Mouse (Mus musculus): Measurements from ENCODE around the gene Hmcn1. TPM values are rescaled to one million over a fixed set of nuclear protein-coding genes. Genes with fewer than 3 reads are reported as not detected.

Gene Hmcn1
- total and polyA plus RNA-seq, 3 experiments, result not detected

- H3K27me3 ChIP-seq (ENCODE audit: control insufficient read depth in 1 of 2, insufficient read depth in 2 of 2, low read length in 2 of 2), result peaks cover 0 to 2% of the 10 kb centered on the region in 2 experiments; a peak in 3 of 4 replicates
- no peaks in the 10 kb centered on the region for H3K4me1 ChIP-seq (ENCODE audit: control insufficient read depth in 1 of 2, insufficient read depth in 2 of 2, low read length in 2 of 2)
- no peaks in the 10 kb centered on the region for H3K36me3 ChIP-seq (ENCODE audit: control insufficient read depth in 1 of 2, insufficient read depth in 2 of 2, low read length in 2 of 2)
- no peak overlapping the region for H3K4me3 ChIP-seq (ENCODE audit: control insufficient read depth in 1 of 2, insufficient read depth in 1 of 2, low read depth in 2 of 2, low read length in 2 of 2)
- H3K9me3 ChIP-seq (replicated peaks; ENCODE audit: insufficient read depth, low read length), result no peaks in the 10 kb centered on the region
- no peak for DNase-seq (ENCODE audit: low read depth, low spot score)
- TF ChIP-seq GATA1 (IDR thresholded peaks at IDR 0.05; ENCODE audit: low read depth, low read length) (no peak), TCF12 (IDR thresholded peaks at IDR 0.05; ENCODE audit: low read depth, low read length) (no peak), KAT2A (conservative IDR thresholded peaks at IDR 0.05; ENCODE audit: low read depth, low read length) (no peak)
- H3K27ac ChIP-seq (ENCODE audit: control insufficient read depth, low read depth, low read length), result no peak overlapping the region
- H3K9ac ChIP-seq (ENCODE audit: control insufficient read depth, low read depth, low read length, poor library complexity, severe bottlenecking), result no peak overlapping the region
- H3K79me2 ChIP-seq (ENCODE audit: control insufficient read depth, insufficient read depth, low read length, poor library complexity), result no peaks in the 10 kb centered on the region
These were observed 42.2 kb downstream of the Hmcn1 start for GRCm38 (mm10) chr1:150951004-150951403.

- TF ChIP-seq MAZ (IDR thresholded peaks at IDR 0.05; ENCODE audit: low read depth, low read length) (no peak), TAL1 (IDR thresholded peaks at IDR 0.05; ENCODE audit: low read length) (no peak), KAT2A (conservative IDR thresholded peaks at IDR 0.05; ENCODE audit: low read depth, low read length) (no peak), MYC (IDR thresholded peaks at IDR 0.05; ENCODE audit: low read depth, low read length) (no peak), NELFE (IDR thresholded peaks at IDR 0.05; ENCODE audit: low read depth, low read length) (no peak), POLR2A (IDR thresholded peaks at IDR 0.05; ENCODE audit: control insufficient read depth in 1 of 2, insufficient read depth in 1 of 2, low read depth in 1 of 2, low read length in 2 of 2, poor library complexity in 1 of 2) (no peak), ZMIZ1 (IDR thresholded peaks at IDR 0.05; ENCODE audit: low read depth, low read length) (no peak), ZC3H11A (IDR thresholded peaks at IDR 0.05; ENCODE audit: low read depth, low read length) (no peak), TCF12 (IDR thresholded peaks at IDR 0.05; ENCODE audit: low read depth, low read length) (no peak), GABPA (IDR thresholded peaks at IDR 0.05; ENCODE audit: low read depth, low read length) (no peak), E2F4 (IDR thresholded peaks at IDR 0.05; ENCODE audit: borderline replicate concordance, low read depth, low read length) (no peak), MAX (IDR thresholded peaks at IDR 0.05; ENCODE audit: low read length) (no peak), USF1 (IDR thresholded peaks at IDR 0.05; ENCODE audit: low read depth, low read length) (no peak)
- Histone ChIP-seq H3K36me3 (ENCODE audit: control insufficient read depth in 1 of 2, insufficient read depth in 2 of 2, low read length in 2 of 2) (no peaks in the 10 kb centered on the region), H3K4me3 (ENCODE audit: control insufficient read depth in 1 of 2, insufficient read depth in 1 of 2, low read depth in 2 of 2, low read length in 2 of 2) (no peak overlapping the region), H3K4me1 (ENCODE audit: control insufficient read depth in 1 of 2, insufficient read depth in 2 of 2, low read length in 2 of 2) (no peaks in the 10 kb centered on the region), H3K27me3 (ENCODE audit: control insufficient read depth in 1 of 2, insufficient read depth in 2 of 2, low read length in 2 of 2) (peaks cover 2 to 4% of the 10 kb centered on the region in 2 experiments), H3K27ac (ENCODE audit: control insufficient read depth, low read depth, low read length) (no peak overlapping the region), H3K9ac (ENCODE audit: control insufficient read depth, low read depth, low read length, poor library complexity, severe bottlenecking) (no peak overlapping the region), H3K9me3 (replicated peaks; ENCODE audit: insufficient read depth, low read length) (no peaks in the 10 kb centered on the region), H3K79me2 (ENCODE audit: control insufficient read depth, insufficient read depth, low read length, poor library complexity) (no peaks in the 10 kb centered on the region)
- no peak for DNase-seq (ENCODE audit: low read depth, low spot score)
These were observed 43.2 kb downstream of the Hmcn1 start for GRCm38 (mm10) chr1:150950046-150950445.

DNA sequence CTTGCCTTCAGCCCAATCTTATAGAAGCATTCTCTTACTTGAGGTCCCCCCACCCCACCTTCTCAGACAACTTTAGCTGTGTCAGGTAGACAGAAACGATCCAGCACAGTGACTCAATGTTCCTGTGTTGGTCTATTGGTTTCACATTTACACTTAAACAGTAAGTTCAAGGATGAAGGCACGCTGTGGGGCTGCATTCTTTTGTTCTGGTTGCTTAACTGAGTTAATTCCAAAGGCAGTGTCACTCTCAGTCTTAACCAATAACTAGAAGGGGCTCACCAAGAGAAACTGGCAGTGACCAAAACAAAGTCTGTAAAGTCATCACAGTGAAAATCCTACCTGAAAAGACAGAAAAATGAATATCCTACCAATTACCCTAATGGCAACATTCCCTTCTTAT, 44.3 kb downstream of the Hmcn1 start:
- H3K36me3 ChIP-seq (ENCODE audit: control insufficient read depth in 1 of 2, insufficient read depth in 2 of 2, low read length in 2 of 2), result no peaks in the 10 kb centered on the region
- no peak overlapping the region for H3K27ac ChIP-seq (ENCODE audit: control insufficient read depth, low read depth, low read length)
- no peaks in the 10 kb centered on the region for H3K9me3 ChIP-seq (replicated peaks; ENCODE audit: insufficient read depth, low read length)
- peaks cover 2 to 4% of the 10 kb centered on the region in 2 experiments for H3K27me3 ChIP-seq (ENCODE audit: control insufficient read depth in 1 of 2, insufficient read depth in 2 of 2, low read length in 2 of 2)
- DNase-seq (ENCODE audit: low read depth, low spot score), result no peak
- H3K79me2 ChIP-seq (ENCODE audit: control insufficient read depth, insufficient read depth, low read length, poor library complexity), result no peaks in the 10 kb centered on the region
- H3K4me1 ChIP-seq (ENCODE audit: control insufficient read depth in 1 of 2, insufficient read depth in 2 of 2, low read length in 2 of 2), result no peaks in the 10 kb centered on the region
- no peak overlapping the region for H3K4me3 ChIP-seq (ENCODE audit: control insufficient read depth in 1 of 2, insufficient read depth in 1 of 2, low read depth in 2 of 2, low read length in 2 of 2)
- H3K9ac ChIP-seq (ENCODE audit: control insufficient read depth, low read depth, low read length, poor library complexity, severe bottlenecking), result no peak overlapping the region
- no peak for TF ChIP-seq MEF2A (IDR thresholded peaks at IDR 0.05; ENCODE audit: extremely low read depth, insufficient replicate concordance, low read depth, low read length, poor library complexity, severe bottlenecking)
